Mouse (Mus musculus) small intestine, adult 2 months (tissue): ENCODE measurements around the gene Cyp4f17.

Source experiments
- CTCF ChIP-seq: fragments of 200-500 bp; IDR thresholded peaks from 2 replicates; pipeline ENCODE4 v1.5.1; 2012; ENCODE audit warnings: low read depth, mild to moderate bottlenecking, control low read depth, inconsistent platforms, low read length, moderate library complexity, mixed read lengths; ENCODE audit not compliant: insufficient replicate concordance, insufficient read length; ENCODE audit errors: extremely low read depth
- POLR2A ChIP-seq: fragments of 200-500 bp; IDR thresholded peaks from 2 replicates; pipeline ENCODE4 v1.6.1; 2012; ENCODE audit warnings: low read depth, mild to moderate bottlenecking, control low read depth, inconsistent platforms, low read length, moderate library complexity

DNA sequence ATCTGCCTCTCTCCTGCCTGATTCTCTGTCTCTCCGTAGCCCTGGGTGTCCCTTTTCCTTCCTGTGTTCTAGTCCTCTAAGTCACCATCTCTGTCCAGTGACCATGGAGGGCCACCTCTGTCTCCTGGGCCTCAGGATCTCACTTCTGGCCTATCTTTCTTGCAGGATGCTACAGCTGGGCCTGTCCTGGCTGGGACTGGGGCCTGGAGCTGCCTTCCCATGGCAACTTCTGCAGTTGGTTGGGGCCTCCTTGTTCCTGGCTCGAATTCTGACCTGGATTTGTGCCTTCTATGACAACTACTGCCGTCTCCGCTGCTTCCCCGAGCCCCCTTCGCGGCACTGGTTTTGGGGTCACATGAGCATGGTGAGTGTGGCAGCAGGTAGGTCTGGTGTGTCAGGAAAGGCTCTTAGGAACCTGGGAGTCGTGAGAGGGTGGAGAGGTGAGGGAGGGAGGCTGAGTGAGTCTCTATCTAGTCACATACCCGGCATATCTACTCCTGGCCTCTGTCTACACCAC is 937 bp downstream of the Cyp4f17 start:
- no peak for TF ChIP-seq CTCF
- TF ChIP-seq POLR2A = no peak
